In the genomic region with DNA sequence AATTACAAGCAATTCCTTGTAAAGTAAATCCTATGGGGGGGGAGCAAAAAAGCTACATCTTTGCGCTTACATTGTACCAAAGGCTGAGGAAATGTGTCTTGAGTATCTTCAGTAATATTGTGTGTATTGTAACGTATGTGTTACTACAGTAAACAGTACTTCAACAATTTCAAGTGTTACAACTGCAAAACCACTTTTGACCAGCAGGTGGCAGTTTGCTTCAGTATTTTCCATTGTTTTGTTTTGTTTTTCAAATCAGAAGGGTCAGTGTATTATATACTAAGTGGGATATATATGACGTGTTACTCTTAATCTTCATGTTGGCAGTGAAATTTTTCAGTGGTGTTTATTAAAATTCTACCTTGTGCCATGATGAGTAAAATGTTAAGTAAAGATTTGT, we compare ENCODE assay signal across 7 mouse cellular contexts. TPM values are rescaled to one million over a fixed set of nuclear protein-coding genes. Genes with fewer than 3 reads are reported as not detected.
DNase-seq lines count a peak whose midpoint lies in the region; ATAC-seq and TF ChIP-seq lines count a peak whose summit lies in the region.

No protein-coding gene starts in this region.

- no peak for TF ChIP-seq CTCF in kidney, adult 2 months (conservative IDR thresholded peaks at IDR 0.05; ENCODE audit: insufficient read depth, insufficient read length, low read depth, low read length)

- ATAC-seq in CD4-positive, CD25-positive, alpha-beta regulatory T cell, adult 4 months, result peak; percentile 49
- no peak for ATAC-seq in limb, embryonic 14.5 days (ENCODE audit: low FRiP score, low read depth)

- H3K4me1 ChIP-seq in kidney, adult 2 months (ENCODE audit: control insufficient read depth, insufficient read depth, low read length), result no peaks in the 10 kb centered on the region
- H3K4me1 ChIP-seq in limb, embryonic 14.5 days (ENCODE audit: control insufficient read depth, insufficient read depth, low read length), result no peaks in the 10 kb centered on the region

- H3K27me3 ChIP-seq in kidney, adult 2 months (replicated peaks; ENCODE audit: control insufficient read depth, insufficient read depth, low read length), result no peaks in the 10 kb centered on the region
- H3K27me3 ChIP-seq in limb, embryonic 14.5 days (ENCODE audit: control insufficient read depth, insufficient read depth, low read length), result no peaks in the 10 kb centered on the region

- no peak overlapping the region for H3K4me2 ChIP-seq in limb, embryonic 14.5 days (replicated peaks; ENCODE audit: low read depth, low read length, severe bottlenecking)

- no peak overlapping the region for H3K9ac ChIP-seq in limb, embryonic 14.5 days (ENCODE audit: low read depth, low read length, severe bottlenecking)

- H3K9me3 ChIP-seq in limb, embryonic 14.5 days (ENCODE audit: control insufficient read depth, low read length), result no peaks in the 10 kb centered on the region

- H3K4me3 ChIP-seq in kidney, adult 2 months (ENCODE audit: insufficient read depth, low read depth, low read length), result no peak overlapping the region
- no peak overlapping the region for H3K4me3 ChIP-seq in limb, embryonic 14.5 days (replicated peaks; ENCODE audit: low read length)

- H3K36me3 ChIP-seq in kidney, adult 2 months (ENCODE audit: control insufficient read depth, insufficient read depth, low read length), result no peaks in the 10 kb centered on the region
- H3K36me3 ChIP-seq in limb, embryonic 14.5 days (ENCODE audit: control insufficient read depth, insufficient read depth, low read length), result no peaks in the 10 kb centered on the region

- peak; percentile 34 for DNase-seq in kidney, adult 2 months
- DNase-seq in kidney, adult 11 months, result no peak
- DNase-seq in A20 (ENCODE audit: low read depth, low spot score), result peak; percentile 58
- DNase-seq in cerebellum, postnatal 25 days, result peak; percentile 44 to 59
- DNase-seq in limb, embryonic 14.5 days (ENCODE audit: low spot score), result peak; percentile 49
- DNase-seq in telencephalon, adult 2 months (ENCODE audit: low read depth, low spot score), result peak; percentile 15

- no peak overlapping the region for H3K27ac ChIP-seq in kidney, adult 2 months (ENCODE audit: insufficient read depth, low read depth, low read length)
- no peak overlapping the region for H3K27ac ChIP-seq in limb, embryonic 14.5 days (replicated peaks; ENCODE audit: low read depth, low read length)

- 31% methylated on average over 3 of the region's 3 CpGs for WGBS in kidney, adult 2 months
- 41% methylated on average over 3 of the region's 3 CpGs for WGBS in limb, embryonic 14.5 days

- TF ChIP-seq POLR2A in kidney, adult 2 months (IDR thresholded peaks at IDR 0.05; ENCODE audit: low read depth, low read length), result no peak
- TF ChIP-seq POLR2A in limb, embryonic 14.5 days (IDR thresholded peaks at IDR 0.05; ENCODE audit: borderline replicate concordance, extremely low read depth, insufficient read depth, insufficient read length), result no peak

RNA-seq across cellular contexts. Expression of a gene that starts 16.2 kb away (rescaled TPM):
- 9.2 and 10.8 TPM in 2 replicates for polyA plus RNA-seq in kidney, adult 2 months (2012; rRNA removed)
- polyA plus RNA-seq in CD4-positive, CD25-positive, alpha-beta regulatory T cell, adult 4 months (2017; shearing (Covaris generic)), result 1 to 10 TPM; 5.1 to 7.4 TPM
- polyA plus RNA-seq in limb, embryonic 14.5 days (2012; rRNA removed), result 21.4 and 21.7 TPM in 2 replicates
- polyA plus RNA-seq in limb, embryonic 14.5 days (2014; fragmentation: Nextera tagmentation; extraction: Ambion mirVana), result 30.9 and 33.4 TPM in 2 replicates
